Mouse (Mus musculus) midbrain, embryonic 14.5 days (tissue): ENCODE results near the gene Prn. TPM values are rescaled to one million over a fixed set of nuclear protein-coding genes. Genes with fewer than 3 reads are reported as not detected.

Source experiments
- ATAC-seq: fragments of 200-750 bp; cut with Nextera tagmentation; 2 replicates; pipeline ENCODE4 v1.8.0; 2017; ENCODE audit warnings: moderate number of reproducible peaks, moderate library complexity; ENCODE audit not compliant: low FRiP score, low TSS enrichment
- DNase-seq: peaks from one replicate; pipeline ENCODE4 v3.0.0-alpha.2; 2015
- H3K27ac ChIP-seq: fragments of 300-500 bp; sonication (generic); replicated peaks from 2 replicates; pipeline ENCODE4 v1.5.1; 2014; ENCODE audit warnings: mild to moderate bottlenecking, low read depth, low read length, moderate library complexity
- H3K27me3 ChIP-seq: fragments of 300-500 bp; sonication (generic); 2 replicates; pipeline ENCODE4 v1.6.1; 2014; ENCODE audit warnings: low read length, control low read depth, mixed read lengths; ENCODE audit not compliant: control insufficient read depth, insufficient read depth
- H3K36me3 ChIP-seq: fragments of 300-500 bp; sonication (generic); 2 replicates; pipeline ENCODE4 v1.6.1; 2014; ENCODE audit warnings: low read length, control low read depth; ENCODE audit not compliant: control insufficient read depth, insufficient read depth
- H3K4me1 ChIP-seq: fragments of 300-500 bp; sonication (generic); 2 replicates; pipeline ENCODE4 v1.6.1; 2014; ENCODE audit warnings: mild to moderate bottlenecking, antibody characterized with exemption, low read length, control low read depth; ENCODE audit not compliant: control insufficient read depth, insufficient read depth
- H3K4me2 ChIP-seq: fragments of 300-500 bp; sonication (generic); 2 replicates; pipeline ENCODE4 v1.6.1; 2014; ENCODE audit warnings: mild to moderate bottlenecking, low read length, moderate library complexity
- H3K4me3 ChIP-seq: fragments of 300-500 bp; sonication (generic); replicated peaks from 2 replicates; pipeline ENCODE4 v1.5.1; 2014; ENCODE audit warnings: low read depth, low read length
- H3K9ac ChIP-seq: fragments of 300-500 bp; sonication (generic); replicated peaks from 2 replicates; pipeline ENCODE4 v1.6.1; 2014; ENCODE audit warnings: mild to moderate bottlenecking, low read length, moderate library complexity
- H3K9me3 ChIP-seq: fragments of 300-500 bp; sonication (generic); 2 replicates; pipeline ENCODE4 v1.6.1; 2016; ENCODE audit warnings: low read length, control low read depth, mixed read lengths; ENCODE audit not compliant: control insufficient read depth
- WGBS: fragments of 180-500 bp; shearing (Covaris S2); extraction: QIAGEN DNeasy Blood & Tissue Kit; methylation state at CpG from one replicate; pipeline ENCODE4 v1.1.7; 2014; 5-methylcytosine and 5-hydroxymethylcytosine counted together
- polyA plus RNA-seq: library from polyadenylated mRNA; unstranded; fragments of >200 nt; fragmentation: Nextera tagmentation; extraction: Ambion mirVana; gene quantifications from 2 replicates; pipeline ENCODE4 v1.2.1, GENCODE M21; 2014

Gene Prn
- polyA plus RNA-seq, 1 experiment from 2014 or later, result not detected

DNA sequence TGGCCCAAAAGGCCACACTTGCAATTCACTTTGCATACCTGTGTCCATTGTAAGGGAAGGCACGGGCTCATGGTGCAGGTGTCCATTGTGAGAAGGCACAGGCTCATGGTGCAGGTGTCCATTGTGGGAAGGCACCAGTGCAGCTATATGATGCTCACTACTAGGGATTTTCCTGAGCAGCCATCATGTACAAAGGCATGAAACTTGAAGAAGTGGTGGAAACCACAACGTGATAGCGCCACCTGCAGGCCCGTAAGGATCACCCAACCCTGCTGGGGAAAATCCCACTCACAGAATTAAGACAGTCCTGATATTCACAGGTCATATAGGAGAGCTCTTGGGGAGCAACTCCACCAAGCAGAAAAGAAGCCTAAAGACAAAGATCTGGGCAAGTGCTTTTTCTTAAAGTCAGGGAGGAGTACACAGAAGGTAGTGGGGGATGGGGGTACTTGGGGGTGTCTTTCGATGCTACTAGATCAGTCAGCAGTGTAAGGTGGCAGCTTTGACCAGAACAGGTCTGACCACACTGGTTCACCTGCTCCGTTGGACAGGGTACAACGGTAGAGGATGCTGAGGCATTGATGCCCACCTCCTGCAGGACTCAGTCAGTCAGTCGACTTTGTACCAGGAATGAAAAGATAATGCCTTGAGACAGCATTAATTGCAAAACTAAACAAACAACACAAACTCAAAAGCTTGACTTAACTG is 29.8 kb downstream of the Prn start:
- no peaks in the 10 kb centered on the region for H3K27me3 ChIP-seq
- no peaks in the 10 kb centered on the region for H3K9me3 ChIP-seq
- peaks cover 26% of the 10 kb centered on the region for H3K36me3 ChIP-seq
- no peak overlapping the region for H3K4me3 ChIP-seq
- 43% methylated on average over 8 of the region's 8 CpGs for WGBS
- ATAC-seq (no peak), DNase-seq (peak; percentile 82)
- no peak overlapping the region for H3K4me2 ChIP-seq
- H3K27ac ChIP-seq, result no peak overlapping the region
- H3K9ac ChIP-seq, result no peak overlapping the region
- no peaks in the 10 kb centered on the region for H3K4me1 ChIP-seq

- Histone ChIP-seq H3K27ac (no peak overlapping the region), H3K9ac (no peak overlapping the region), H3K9me3 (no peaks in the 10 kb centered on the region), H3K36me3 (peaks cover 26% of the 10 kb centered on the region), H3K4me2 (no peak overlapping the region), H3K27me3 (no peaks in the 10 kb centered on the region), H3K4me3 (no peak overlapping the region), H3K4me1 (no peaks in the 10 kb centered on the region)
- 84% methylated on average over 3 of the region's 3 CpGs for WGBS
- DNase-seq, result no peak
- no peak for ATAC-seq
Measured at GRCm38 (mm10) chr2:131940506-131940905, 30.7 kb downstream of the Prn start.

GRCm38 (mm10) chr2:131941501-131941900 is 31.7 kb downstream of the Prn start:
- no peaks in the 10 kb centered on the region for H3K4me1 ChIP-seq
- H3K27me3 ChIP-seq, result no peaks in the 10 kb centered on the region
- H3K36me3 ChIP-seq, result peaks cover 23% of the 10 kb centered on the region
- 85% methylated on average over 6 of the region's 6 CpGs for WGBS
- DNase-seq, result no peak
- H3K4me3 ChIP-seq, result no peak overlapping the region
- no peak overlapping the region for H3K27ac ChIP-seq
- H3K4me2 ChIP-seq, result no peak overlapping the region
- ATAC-seq, result no peak
- H3K9me3 ChIP-seq, result no peaks in the 10 kb centered on the region
- no peak overlapping the region for H3K9ac ChIP-seq

- H3K4me2 ChIP-seq, result no peak overlapping the region
- ATAC-seq (no peak), DNase-seq (no peak)
- 20% methylated on average over 1 of the region's 1 CpGs for WGBS
- H3K9me3 ChIP-seq, result no peaks in the 10 kb centered on the region
- H3K4me1 ChIP-seq, result no peaks in the 10 kb centered on the region
- no peaks in the 10 kb centered on the region for H3K27me3 ChIP-seq
- H3K27ac ChIP-seq, result no peak overlapping the region
- no peaks in the 10 kb centered on the region for H3K36me3 ChIP-seq
- no peak overlapping the region for H3K4me3 ChIP-seq
- H3K9ac ChIP-seq, result no peak overlapping the region
Measured at GRCm38 (mm10) chr2:131944370-131944769, 34.6 kb downstream of the Prn start.

DNA sequence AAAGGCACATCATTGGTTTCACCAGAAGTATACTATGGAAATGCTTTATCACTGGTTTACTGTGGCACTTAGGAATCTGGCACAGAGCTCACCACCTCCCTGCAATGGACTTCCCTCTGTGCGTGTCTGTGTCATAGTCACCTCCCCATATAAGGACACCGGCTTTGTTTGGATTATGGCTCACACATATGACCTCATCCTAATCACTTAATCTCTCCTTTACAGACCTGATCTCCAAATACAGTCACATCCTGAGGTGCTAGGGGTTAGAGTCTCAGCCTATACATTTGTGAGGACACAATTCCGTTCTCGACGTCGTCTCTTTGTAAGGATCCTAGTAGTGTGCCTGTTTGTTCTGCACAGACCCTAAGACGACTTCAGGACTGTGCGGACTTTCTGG is 35.5 kb downstream of the Prn start:
- no peaks in the 10 kb centered on the region for H3K9me3 ChIP-seq
- no peak overlapping the region for H3K4me2 ChIP-seq
- DNase-seq (no peak), ATAC-seq (no peak)
- no peaks in the 10 kb centered on the region for H3K4me1 ChIP-seq
- no peak overlapping the region for H3K27ac ChIP-seq
- H3K4me3 ChIP-seq, result no peak overlapping the region
- no peaks in the 10 kb centered on the region for H3K36me3 ChIP-seq
- H3K9ac ChIP-seq, result no peak overlapping the region
- WGBS, result 85% methylated on average over 8 of the region's 8 CpGs
- H3K27me3 ChIP-seq, result no peaks in the 10 kb centered on the region

DNA sequence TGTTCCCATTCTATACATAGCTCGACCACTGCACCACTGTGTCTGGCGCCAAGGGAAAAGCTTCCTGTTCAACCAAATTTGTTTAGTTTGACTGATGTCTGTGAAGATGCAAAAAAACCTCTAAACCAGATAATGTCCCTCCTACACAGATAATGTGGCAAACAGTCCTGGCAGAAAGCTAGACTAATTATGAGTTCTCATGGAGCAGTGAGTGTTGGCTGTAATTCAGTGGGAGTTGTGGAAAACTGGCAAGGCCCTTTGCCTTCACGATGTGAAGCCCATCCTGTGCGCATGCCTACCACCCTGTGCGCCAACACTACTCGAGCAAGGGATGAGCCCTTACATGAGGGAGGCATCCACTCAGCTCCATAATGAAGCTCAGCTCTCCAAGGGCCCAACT is 36.0 kb downstream of the Prn start:
- H3K4me2 ChIP-seq, result no peak overlapping the region
- H3K27me3 ChIP-seq, result no peaks in the 10 kb centered on the region
- no peak overlapping the region for H3K9ac ChIP-seq
- no peak for ATAC-seq
- no peak for DNase-seq
- H3K9me3 ChIP-seq, result no peaks in the 10 kb centered on the region
- no peak overlapping the region for H3K4me3 ChIP-seq
- H3K36me3 ChIP-seq, result no peaks in the 10 kb centered on the region
- H3K4me1 ChIP-seq, result no peaks in the 10 kb centered on the region
- H3K27ac ChIP-seq, result no peak overlapping the region
- 90% methylated on average over 6 of the region's 6 CpGs for WGBS

GRCm38 (mm10) chr2:131946351-131946750 is 36.6 kb downstream of the Prn start:
- Histone ChIP-seq H3K9ac (no peak overlapping the region), H3K4me2 (no peak overlapping the region), H3K4me3 (no peak overlapping the region), H3K27me3 (no peaks in the 10 kb centered on the region), H3K9me3 (no peaks in the 10 kb centered on the region), H3K4me1 (no peaks in the 10 kb centered on the region), H3K36me3 (no peaks in the 10 kb centered on the region), H3K27ac (no peak overlapping the region)
- WGBS, result 93% methylated on average over 16 of the region's 16 CpGs
- ATAC-seq (no peak), DNase-seq (no peak)

DNA sequence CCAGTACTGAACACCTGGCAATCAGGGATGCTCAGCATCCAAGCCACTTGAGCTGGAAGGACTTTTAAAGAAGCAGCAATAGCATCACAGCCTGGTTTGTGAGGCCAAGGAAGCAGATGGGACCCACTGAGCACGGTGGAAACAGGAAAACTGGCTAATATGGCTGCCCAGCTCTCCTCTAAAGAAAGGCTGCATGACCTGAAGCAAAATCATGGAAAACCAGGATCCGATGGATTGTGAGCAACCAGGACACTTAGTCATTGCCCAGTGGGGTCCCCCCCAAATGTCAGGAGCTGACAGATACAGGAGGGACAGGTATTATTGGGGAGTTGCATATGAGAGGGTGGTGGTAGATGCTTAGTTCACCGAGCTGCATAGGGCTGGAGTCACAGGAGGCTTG is 38.4 kb downstream of the Prn start:
- Histone ChIP-seq H3K36me3 (no peaks in the 10 kb centered on the region), H3K27me3 (peaks cover 9% of the 10 kb centered on the region; the same call in 1 of the 2 replicates), H3K27ac (no peak overlapping the region), H3K4me1 (peaks cover 2% of the 10 kb centered on the region; the same call in 1 of the 2 replicates), H3K9me3 (no peaks in the 10 kb centered on the region), H3K4me3 (no peak overlapping the region), H3K4me2 (no peak overlapping the region), H3K9ac (no peak overlapping the region)
- ATAC-seq (no peak), DNase-seq (no peak)
- WGBS, result 85% methylated on average over 3 of the region's 3 CpGs

- no peak for DNase-seq
- WGBS, result 76% methylated on average over 11 of the region's 11 CpGs
- Histone ChIP-seq H3K4me3 (no peak overlapping the region), H3K9ac (no peak overlapping the region), H3K9me3 (no peaks in the 10 kb centered on the region), H3K27ac (no peak overlapping the region), H3K36me3 (no peaks in the 10 kb centered on the region), H3K4me2 (no peak overlapping the region), H3K27me3 (peaks cover 17% of the 10 kb centered on the region), H3K4me1 (peaks cover 5% of the 10 kb centered on the region; the same call in 1 of the 2 replicates)
- ATAC-seq, result no peak
Measured at GRCm38 (mm10) chr2:131948916-131949639, 39.3 kb downstream of the Prn start.
